Mouse (Mus musculus) frontal cortex, postnatal 10 days (tissue): Measurements from ENCODE around the gene Smc1a.

ENCODE experiments used
- DNase-seq, 2 experiments: peaks; one replicate each; pipeline ENCODE4 v3.0.0; 2022; ENCODE audit warnings: low spot score in 2 of 2, mixed read lengths in 1 of 2

Smc1a gene

GRCm38 (mm10) chrX:152016151-152017145, at the start of gene Smc1a, which contains the start of gene Ribc1:
TSS of gene Smc1a (plus strand) at chrX:152016428.
TSS of gene Ribc1 (minus strand) at chrX:152016295.
- DNase-seq, result peak; percentile 87 to 88

DNA sequence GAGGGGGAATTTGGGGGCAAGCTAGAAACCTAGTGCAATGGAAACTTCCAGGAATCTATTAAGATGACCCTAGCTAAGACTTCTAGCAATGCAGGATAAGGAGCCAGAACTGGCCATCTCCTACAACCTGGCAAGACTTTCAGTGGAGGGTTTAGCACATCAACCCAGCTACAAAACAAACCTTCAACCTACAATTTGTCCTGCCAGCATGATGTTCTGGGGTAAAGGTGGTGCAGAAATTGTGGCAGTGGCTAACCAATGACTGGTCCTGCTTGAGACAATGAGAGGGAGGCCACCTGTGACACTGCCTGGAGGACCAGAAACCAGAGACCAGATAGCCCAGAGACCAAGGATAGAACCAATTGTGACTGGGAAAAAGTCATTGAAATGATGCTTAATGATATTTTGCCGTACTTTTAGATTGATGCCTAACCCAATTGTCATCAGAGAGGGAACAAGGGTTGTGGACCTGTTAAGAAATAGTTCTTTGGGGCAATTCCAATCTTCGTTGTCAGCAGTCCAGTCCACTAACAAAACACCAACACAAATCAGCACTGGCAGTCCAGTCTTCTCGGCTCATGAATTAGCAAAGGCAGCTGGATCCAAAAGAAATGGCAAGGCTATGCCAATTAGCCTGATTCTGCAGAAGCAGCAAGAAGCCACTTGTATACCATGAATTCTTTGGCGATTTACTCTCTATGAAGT, 17.1 kb upstream of the Smc1a start:
- DNase-seq, result no peak

GRCm38 (mm10) chrX:152001182-152001684, 15.0 kb upstream of the Smc1a start:
- DNase-seq, result no peak

- DNase-seq, result peak; percentile 67 to 74
These were observed 14.2 kb upstream of the Smc1a start, which contains the start of gene Hsd17b10 for GRCm38 (mm10) chrX:152001737-152002710. TSS of gene Hsd17b10 (plus strand) at chrX:152001845.

GRCm38 (mm10) chrX:152002865-152003264, 13.4 kb upstream of the Smc1a start:
- DNase-seq, result no peak

- DNase-seq, result no peak
These were observed 8.4 kb upstream of the Smc1a start for GRCm38 (mm10) chrX:152007863-152008262.

- DNase-seq, result no peak
These were observed 477 bp upstream of the Smc1a start for GRCm38 (mm10) chrX:152015752-152016150.

- no peak for DNase-seq
These were observed 958 bp downstream of the Smc1a start for GRCm38 (mm10) chrX:152017186-152017585.

GRCm38 (mm10) chrX:152019294-152019693, 3.1 kb downstream of the Smc1a start:
- no peak for DNase-seq

DNA sequence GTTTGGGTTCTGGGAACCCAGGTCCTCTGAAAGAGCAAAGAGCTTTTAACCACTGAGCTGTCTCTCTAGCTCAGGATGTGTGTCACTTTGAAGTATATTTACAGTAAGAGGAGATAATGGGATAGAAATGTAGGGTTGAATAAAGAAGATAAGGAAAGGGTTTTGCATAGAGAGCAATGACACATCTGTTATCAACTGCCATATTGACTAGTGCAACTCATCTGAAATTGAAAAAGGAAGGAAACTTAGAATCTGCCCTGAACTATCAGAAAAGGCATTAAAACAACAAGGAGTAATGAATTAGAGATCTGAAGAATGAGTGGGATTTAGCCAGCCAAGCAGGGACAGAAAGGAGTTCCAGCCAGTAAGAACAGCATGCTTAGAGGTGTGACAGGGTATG, 23.6 kb downstream of the Smc1a start:
- no peak for DNase-seq

DNA sequence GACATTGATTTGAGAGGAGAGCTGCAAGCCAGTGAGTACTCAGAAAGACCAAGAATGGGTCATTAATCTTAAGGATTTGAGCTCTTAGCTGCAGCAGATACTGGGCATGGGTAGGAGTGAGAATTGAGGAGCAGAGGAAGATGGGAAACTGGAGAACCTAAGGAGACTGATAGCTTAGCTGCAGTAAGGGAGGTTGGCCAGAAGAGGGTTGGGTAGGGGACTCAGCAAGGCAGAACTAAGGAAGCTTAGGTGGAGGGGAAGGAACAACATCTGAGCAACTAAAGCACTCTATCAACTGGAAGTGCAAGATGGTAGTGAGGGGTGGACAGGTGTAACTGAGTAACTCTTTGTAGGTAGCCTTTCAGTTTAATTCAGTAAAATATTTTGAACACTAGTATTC, 31.0 kb downstream of the Smc1a start:
- no peak for DNase-seq

GRCm38 (mm10) chrX:152052546-152052945, 36.3 kb downstream of the Smc1a start:
- no peak for DNase-seq

GRCm38 (mm10) chrX:152054094-152054493, 37.9 kb downstream of the Smc1a start:
- no peak for DNase-seq

DNA sequence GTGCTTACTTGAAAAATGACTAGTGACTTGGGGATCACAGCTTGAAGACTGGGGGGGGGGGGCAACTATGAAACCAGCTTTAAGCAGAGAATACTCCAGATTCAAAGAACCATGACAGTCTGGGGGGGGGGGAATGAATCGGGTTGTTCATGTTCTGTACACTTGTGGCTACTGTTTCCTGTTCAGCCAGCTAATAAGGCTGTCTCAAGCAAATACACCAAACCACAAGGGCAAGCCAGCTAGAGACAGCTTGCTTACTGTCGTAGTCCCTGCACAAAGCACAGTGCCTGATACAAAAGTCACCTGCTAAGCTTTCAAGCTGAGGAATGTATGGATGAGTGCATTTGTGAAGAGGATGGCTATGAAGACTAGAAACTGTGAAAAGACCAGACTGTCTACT, 49.4 kb downstream of the Smc1a start:
- no peak for DNase-seq

DNA sequence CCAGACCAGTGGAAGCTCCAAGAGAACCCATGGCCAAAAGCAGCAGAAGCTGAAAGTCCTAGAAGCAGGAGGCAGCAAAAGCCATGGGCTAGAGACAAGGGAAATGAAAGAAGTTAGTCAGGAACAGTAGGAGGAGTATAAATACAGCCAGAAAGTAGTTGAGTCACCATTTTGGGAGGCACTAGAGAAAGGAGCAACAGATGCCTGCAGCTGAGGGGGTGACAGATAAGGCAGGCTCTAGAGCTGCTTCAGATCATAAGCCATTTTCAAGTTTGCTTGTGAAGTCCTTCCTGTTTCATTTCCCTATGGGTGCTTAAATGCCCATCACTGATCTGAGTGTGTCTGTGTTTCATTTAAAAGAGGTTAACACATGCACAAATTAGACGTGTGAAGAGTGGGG, 51.6 kb downstream of the Smc1a start:
- DNase-seq, result no peak

GRCm38 (mm10) chrX:152089832-152090614, 73.8 kb downstream of the Smc1a start:
- DNase-seq, result peak; percentile 69 to 80

DNA sequence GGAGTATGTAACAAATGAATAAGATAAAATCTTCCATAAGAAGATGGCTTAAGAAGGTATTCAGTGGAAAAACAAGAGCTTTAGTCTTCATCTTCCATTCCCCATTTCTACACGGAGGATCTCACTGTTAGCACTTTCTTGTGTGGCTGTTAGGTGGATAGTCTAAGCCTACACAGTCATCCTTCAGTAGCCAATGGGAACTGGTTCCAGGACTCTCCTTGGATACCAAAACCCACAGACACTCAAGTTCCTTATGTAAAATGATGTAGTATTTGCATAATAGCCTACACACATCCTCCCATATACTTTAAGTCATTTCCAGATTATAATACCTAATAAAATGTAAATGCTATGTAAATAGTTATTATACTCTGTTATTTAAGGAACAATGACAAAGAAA, 81.3 kb downstream of the Smc1a start:
- DNase-seq, result no peak
